Mouse (Mus musculus): Measurements from ENCODE around the gene Syndig1.

Gene Syndig1

GRCm38 (mm10) chr2:149982466-149982865, 153.5 kb downstream of the Syndig1 start:
- no peaks in the 10 kb centered on the region for H3K36me3 ChIP-seq (ENCODE audit: control insufficient read depth, insufficient read depth, low read length, poor library complexity, severe bottlenecking)
- no peak for DNase-seq (ENCODE audit: low read depth, low spot score)
- H3K27me3 ChIP-seq (ENCODE audit: control insufficient read depth, insufficient read depth, low read length, poor library complexity, severe bottlenecking) = no peaks in the 10 kb centered on the region

- no peaks in the 10 kb centered on the region; the same call in 1 of the 2 replicates for H3K36me3 ChIP-seq (ENCODE audit: control insufficient read depth, insufficient read depth, low read length, poor library complexity, severe bottlenecking)
- H3K27me3 ChIP-seq (ENCODE audit: control insufficient read depth, insufficient read depth, low read length, poor library complexity, severe bottlenecking) = no peaks in the 10 kb centered on the region
- DNase-seq (ENCODE audit: low read depth, low spot score) = no peak
These were observed 154.1 kb downstream of the Syndig1 start for GRCm38 (mm10) chr2:149983107-149983506.

GRCm38 (mm10) chr2:149987610-149988009, 158.6 kb downstream of the Syndig1 start:
- no peaks in the 10 kb centered on the region; the same call in 1 of the 2 replicates for H3K36me3 ChIP-seq (ENCODE audit: control insufficient read depth, insufficient read depth, low read length, poor library complexity, severe bottlenecking)
- no peaks in the 10 kb centered on the region for H3K27me3 ChIP-seq (ENCODE audit: control insufficient read depth, insufficient read depth, low read length, poor library complexity, severe bottlenecking)
- no peak for DNase-seq (ENCODE audit: low read depth, low spot score)

GRCm38 (mm10) chr2:149991506-149991905, 162.5 kb downstream of the Syndig1 start:
- H3K36me3 ChIP-seq (ENCODE audit: control insufficient read depth, insufficient read depth, low read length, poor library complexity, severe bottlenecking) = no peaks in the 10 kb centered on the region; the same call in 1 of the 2 replicates
- no peak for DNase-seq (ENCODE audit: low read depth, low spot score)
- no peaks in the 10 kb centered on the region for H3K27me3 ChIP-seq (ENCODE audit: control insufficient read depth, insufficient read depth, low read length, poor library complexity, severe bottlenecking)

- DNase-seq (ENCODE audit: low read depth, low spot score) = no peak
- Histone ChIP-seq H3K36me3 (ENCODE audit: control insufficient read depth, insufficient read depth, low read length, poor library complexity, severe bottlenecking) (no peaks in the 10 kb centered on the region), H3K27me3 (ENCODE audit: control insufficient read depth, insufficient read depth, low read length, poor library complexity, severe bottlenecking) (no peaks in the 10 kb centered on the region)
These were observed 163.9 kb downstream of the Syndig1 start for GRCm38 (mm10) chr2:149992921-149993320.

GRCm38 (mm10) chr2:149996382-149996964, 167.5 kb downstream of the Syndig1 start:
- no peak for DNase-seq (ENCODE audit: low read depth, low spot score)
- Histone ChIP-seq H3K27me3 (ENCODE audit: control insufficient read depth, insufficient read depth, low read length, poor library complexity, severe bottlenecking) (no peaks in the 10 kb centered on the region), H3K36me3 (ENCODE audit: control insufficient read depth, insufficient read depth, low read length, poor library complexity, severe bottlenecking) (no peaks in the 10 kb centered on the region)

GRCm38 (mm10) chr2:149997657-149998056, 168.6 kb downstream of the Syndig1 start:
- DNase-seq (ENCODE audit: low read depth, low spot score) = no peak

GRCm38 (mm10) chr2:149998373-149999108, 169.5 kb downstream of the Syndig1 start:
- H3K36me3 ChIP-seq (ENCODE audit: control insufficient read depth, insufficient read depth, low read length, poor library complexity, severe bottlenecking) = no peaks in the 10 kb centered on the region
- H3K27me3 ChIP-seq (ENCODE audit: control insufficient read depth, insufficient read depth, low read length, poor library complexity, severe bottlenecking) = no peaks in the 10 kb centered on the region
- DNase-seq (ENCODE audit: low read depth, low spot score) = no peak

More at GRCm38 (mm10) chr2:149997657-149998056, 168.6 kb downstream of the Syndig1 start:
- no peaks in the 10 kb centered on the region for H3K27me3 ChIP-seq (ENCODE audit: control insufficient read depth, insufficient read depth, low read length, poor library complexity, severe bottlenecking)
- H3K36me3 ChIP-seq (ENCODE audit: control insufficient read depth, insufficient read depth, low read length, poor library complexity, severe bottlenecking) = no peaks in the 10 kb centered on the region

- no peak for DNase-seq (ENCODE audit: low read depth, low spot score)
- no peaks in the 10 kb centered on the region for H3K36me3 ChIP-seq (ENCODE audit: control insufficient read depth, insufficient read depth, low read length, poor library complexity, severe bottlenecking)
- no peaks in the 10 kb centered on the region for H3K27me3 ChIP-seq (ENCODE audit: control insufficient read depth, insufficient read depth, low read length, poor library complexity, severe bottlenecking)
These were observed 171.6 kb downstream of the Syndig1 start for GRCm38 (mm10) chr2:150000564-150000963.

- DNase-seq (ENCODE audit: low read depth, low spot score) = no peak
- H3K36me3 ChIP-seq (ENCODE audit: control insufficient read depth, insufficient read depth, low read length, poor library complexity, severe bottlenecking) = no peaks in the 10 kb centered on the region
- H3K27me3 ChIP-seq (ENCODE audit: control insufficient read depth, insufficient read depth, low read length, poor library complexity, severe bottlenecking) = no peaks in the 10 kb centered on the region
These were observed 174.5 kb downstream of the Syndig1 start for GRCm38 (mm10) chr2:150003499-150003898.

GRCm38 (mm10) chr2:150012787-150013346, 183.9 kb downstream of the Syndig1 start:
- H3K36me3 ChIP-seq (ENCODE audit: control insufficient read depth, insufficient read depth, low read length, poor library complexity, severe bottlenecking) = no peaks in the 10 kb centered on the region
- H3K27me3 ChIP-seq (ENCODE audit: control insufficient read depth, insufficient read depth, low read length, poor library complexity, severe bottlenecking) = no peaks in the 10 kb centered on the region
- no peak for DNase-seq (ENCODE audit: low read depth, low spot score)

- DNase-seq (ENCODE audit: low read depth, low spot score) = no peak
- no peaks in the 10 kb centered on the region for H3K36me3 ChIP-seq (ENCODE audit: control insufficient read depth, insufficient read depth, low read length, poor library complexity, severe bottlenecking)
- no peaks in the 10 kb centered on the region for H3K27me3 ChIP-seq (ENCODE audit: control insufficient read depth, insufficient read depth, low read length, poor library complexity, severe bottlenecking)
These were observed 184.8 kb downstream of the Syndig1 start for GRCm38 (mm10) chr2:150013785-150014184.

GRCm38 (mm10) chr2:150016303-150016702, 187.3 kb downstream of the Syndig1 start:
- DNase-seq (ENCODE audit: low read depth, low spot score) = no peak
- H3K36me3 ChIP-seq (ENCODE audit: control insufficient read depth, insufficient read depth, low read length, poor library complexity, severe bottlenecking) = no peaks in the 10 kb centered on the region
- no peaks in the 10 kb centered on the region for H3K27me3 ChIP-seq (ENCODE audit: control insufficient read depth, insufficient read depth, low read length, poor library complexity, severe bottlenecking)

GRCm38 (mm10) chr2:150020706-150021105, 191.7 kb downstream of the Syndig1 start:
- Histone ChIP-seq H3K36me3 (ENCODE audit: control insufficient read depth, insufficient read depth, low read length, poor library complexity, severe bottlenecking) (no peaks in the 10 kb centered on the region), H3K27me3 (ENCODE audit: control insufficient read depth, insufficient read depth, low read length, poor library complexity, severe bottlenecking) (no peaks in the 10 kb centered on the region; the same call in 1 of the 2 replicates)
- DNase-seq (ENCODE audit: low read depth, low spot score) = no peak

- no peaks in the 10 kb centered on the region; the same call in 1 of the 2 replicates for H3K27me3 ChIP-seq (ENCODE audit: control insufficient read depth, insufficient read depth, low read length, poor library complexity, severe bottlenecking)
- no peak for DNase-seq (ENCODE audit: low read depth, low spot score)
- no peaks in the 10 kb centered on the region for H3K36me3 ChIP-seq (ENCODE audit: control insufficient read depth, insufficient read depth, low read length, poor library complexity, severe bottlenecking)
These were observed 194.9 kb downstream of the Syndig1 start for GRCm38 (mm10) chr2:150023873-150024339.
